Mouse (Mus musculus) CH12.LX (cell line): ENCODE data around the gene Gm11437. TPM values are rescaled to one million over a fixed set of nuclear protein-coding genes. Genes with fewer than 3 reads are reported as not detected.

Experiments used
- DNase-seq: peaks from one replicate; pipeline ENCODE4 v3.0.0-alpha.2; 2013; ENCODE audit errors: extremely low read depth
- H3K27ac ChIP-seq: 2 replicates; pipeline ENCODE4 v1.5.1; 2012; ENCODE audit warnings: low read depth, mild to moderate bottlenecking, control low read depth, moderate library complexity; ENCODE audit not compliant: insufficient read depth
- H3K27me3 ChIP-seq: replicated peaks from 2 replicates; pipeline ENCODE3; 2012; ENCODE audit warnings: inconsistent platforms
- H3K36me3 ChIP-seq, 2 experiments: replicated peaks in 1 of 2; 2 replicates each; pipeline versions ENCODE3 to v1.6.1; 2012; ENCODE audit warnings: inconsistent platforms in 1 of 2, low read length in 1 of 2, mild to moderate bottlenecking in 1 of 2, mixed read lengths in 1 of 2, moderate library complexity in 1 of 2; ENCODE audit not compliant: control insufficient read depth in 1 of 2, insufficient read depth in 1 of 2
- H3K4me1 ChIP-seq, 2 experiments: 2 replicates each; pipeline ENCODE4 v1.6.1; 2012; ENCODE audit warnings: inconsistent platforms in 1 of 2, moderate library complexity in 1 of 2; ENCODE audit not compliant: insufficient read depth in 2 of 2, control insufficient read depth in 1 of 2
- H3K4me2 ChIP-seq: 2 replicates; pipeline ENCODE4 v1.6.1; 2012; ENCODE audit warnings: low read depth, mild to moderate bottlenecking, control low read depth; ENCODE audit not compliant: poor library complexity, insufficient read depth, severe bottlenecking
- H3K4me3 ChIP-seq, 3 experiments: fragments of 150-350 bp in 1 of 3; sonication (generic) in 1 of 3; replicated peaks in 1 of 3; 2 replicates each; pipeline versions ENCODE3 to v1.5.1; 2011 to 2012; ENCODE audit warnings: low read depth in 2 of 3, low read length in 2 of 3, mild to moderate bottlenecking in 2 of 3, moderate library complexity in 2 of 3, control low read depth in 1 of 3, improper control_type of control experiment in 1 of 3, inconsistent platforms in 1 of 3, mixed read lengths in 1 of 3; ENCODE audit not compliant: poor library complexity in 1 of 3
- H3K79me2 ChIP-seq: replicated peaks from 2 replicates; pipeline ENCODE4 v1.6.1; 2012; ENCODE audit warnings: mild to moderate bottlenecking, moderate library complexity; ENCODE audit not compliant: control insufficient read depth, poor library complexity, insufficient read depth, severe bottlenecking; ENCODE audit errors: extremely low read depth
- H3K9ac ChIP-seq: 2 replicates; pipeline ENCODE4 v1.6.1; 2012; ENCODE audit warnings: low read depth, mild to moderate bottlenecking, control low read depth, moderate library complexity; ENCODE audit not compliant: insufficient read depth
- H3K9me3 ChIP-seq: replicated peaks from 2 replicates; pipeline ENCODE3; 2012; ENCODE audit warnings: low read length, inconsistent platforms, mixed read lengths
- BHLHE40 ChIP-seq: IDR thresholded peaks from 2 replicates; pipeline ENCODE4 v1.6.1; 2011; ENCODE audit warnings: mild to moderate bottlenecking, low read depth, low read length, improper control_type of control experiment
- CTCF ChIP-seq, 2 experiments: IDR thresholded peaks in 1 of 2; conservative IDR thresholded peaks in 1 of 2; 2 replicates each; pipeline ENCODE4 v1.5.1; 2011 to 2012; ENCODE audit warnings: low read depth in 2 of 2, low read length in 2 of 2, improper control_type of control experiment in 1 of 2, inconsistent platforms in 1 of 2, mild to moderate bottlenecking in 1 of 2, moderate library complexity in 1 of 2
- EP300 ChIP-seq: IDR thresholded peaks from 2 replicates; pipeline ENCODE4 v1.6.1; 2011; ENCODE audit warnings: low read length, improper control_type of control experiment
- HCFC1 ChIP-seq: IDR thresholded peaks from 2 replicates; pipeline ENCODE4 v1.6.1; 2012; ENCODE audit warnings: low read depth, mild to moderate bottlenecking, inconsistent platforms, low read length, improper control_type of control experiment
- JUN ChIP-seq: IDR thresholded peaks from 2 replicates; pipeline ENCODE4 v1.6.1; 2011; ENCODE audit warnings: low read depth, mild to moderate bottlenecking, low read length, improper control_type of control experiment, moderate library complexity; ENCODE audit not compliant: insufficient read depth
- KAT2A ChIP-seq: IDR thresholded peaks from 2 replicates; pipeline ENCODE4 v1.6.1; 2012; ENCODE audit warnings: low read length, improper control_type of control experiment, inconsistent platforms; ENCODE audit not compliant: insufficient replicate concordance
- MAFK ChIP-seq: IDR thresholded peaks from 2 replicates; pipeline ENCODE4 v1.6.1; 2011; ENCODE audit warnings: low read length, improper control_type of control experiment; ENCODE audit not compliant: insufficient replicate concordance
- MAZ ChIP-seq: IDR thresholded peaks from 2 replicates; pipeline ENCODE4 v1.6.1; 2012; ENCODE audit warnings: low read depth, mild to moderate bottlenecking, inconsistent platforms, low read length, improper control_type of control experiment, moderate library complexity
- MEF2A ChIP-seq: IDR thresholded peaks from 2 replicates; pipeline ENCODE4 v1.6.1; 2014; ENCODE audit warnings: low read depth, mild to moderate bottlenecking, inconsistent platforms, low read length, improper control_type of control experiment, borderline replicate concordance
- MXI1 ChIP-seq: IDR thresholded peaks from 2 replicates; pipeline ENCODE4 v1.6.1; 2011; ENCODE audit warnings: mild to moderate bottlenecking, low read depth, low read length, improper control_type of control experiment
- MYC ChIP-seq: IDR thresholded peaks from 2 replicates; pipeline ENCODE4 v1.6.1; 2011; ENCODE audit warnings: low read depth, mild to moderate bottlenecking, improper control_type of control experiment, low read length
- PAX5 ChIP-seq: IDR thresholded peaks from 2 replicates; pipeline ENCODE4 v1.6.1; 2012; ENCODE audit warnings: low read length, inconsistent platforms, mixed read lengths
- POLR2AphosphoS2 ChIP-seq: IDR thresholded peaks from 2 replicates; pipeline ENCODE4 v1.6.1; 2011; ENCODE audit warnings: low read depth, low read length, improper control_type of control experiment
- RCOR1 ChIP-seq: conservative IDR thresholded peaks from 2 replicates; pipeline ENCODE4 v1.6.1; 2012; ENCODE audit warnings: low read depth, mild to moderate bottlenecking, inconsistent platforms, low read length, improper control_type of control experiment
- SIN3A ChIP-seq: IDR thresholded peaks from 2 replicates; pipeline ENCODE4 v1.6.1; 2012; ENCODE audit warnings: low read length, improper control_type of control experiment, inconsistent platforms
- SMC3 ChIP-seq: IDR thresholded peaks from 2 replicates; pipeline ENCODE4 v1.6.1; 2011; ENCODE audit warnings: low read depth, low read length, improper control_type of control experiment
- TBP ChIP-seq: conservative IDR thresholded peaks from 2 replicates; pipeline ENCODE4 v1.6.1; 2011; ENCODE audit warnings: low read depth, low read length, improper control_type of control experiment
- TCF12 ChIP-seq: IDR thresholded peaks from 2 replicates; pipeline ENCODE4 v1.6.1; 2014; ENCODE audit warnings: low read depth, mild to moderate bottlenecking, inconsistent platforms, low read length, improper control_type of control experiment
- USF2 ChIP-seq: conservative IDR thresholded peaks from 2 replicates; pipeline ENCODE4 v1.6.1; 2011; ENCODE audit warnings: low read depth, low read length, improper control_type of control experiment
- ZC3H11A ChIP-seq: IDR thresholded peaks from 2 replicates; pipeline ENCODE4 v1.6.1; 2012; ENCODE audit warnings: low read depth, mild to moderate bottlenecking, inconsistent platforms, low read length, improper control_type of control experiment
- ZNF384 ChIP-seq: IDR thresholded peaks from 2 replicates; pipeline ENCODE4 v1.6.1; 2012; ENCODE audit warnings: low read depth, low read length, improper control_type of control experiment, inconsistent platforms
- dilution Hi-C: fragments of 300-500 bp; cut with MboI; formaldehyde crosslinking; loops from 2 replicates; pipeline ENCODE4 v1.14.3; 2020; ENCODE audit warnings: low sequenced_read_pairs; ENCODE audit not compliant: extremely low pct_unique_long_range_greater_than_20kb, extremely low pct_ligation_motif_present
- in situ Hi-C: fragments of 300-500 bp; cut with MboI; formaldehyde crosslinking; loops from 3 replicates; pipeline ENCODE4 v1.14.3; 2019; ENCODE audit warnings: low sequenced_read_pairs, low pct_ligation_motif_present, low pct_unique_long_range_greater_than_20kb, mixed read lengths
- polyA plus RNA-seq: library from polyadenylated mRNA; unstranded; fragments of >175 nt; gene quantifications from 2 replicates; pipeline ENCODE4 v1.2.1, GENCODE M21; 2012; ENCODE audit warnings: low read depth; ENCODE audit not compliant: insufficient read length
- total RNA-seq, 2 experiments: library from RNA; depleted of rRNA; stranded (reverse); fragments of 300-350 nt in 1 of 2; fragments of >200 nt in 1 of 2; gene quantifications; 2 replicates each; pipeline ENCODE4 v1.2.3; 2012 to 2014

Gm11437 gene
- total and polyA plus RNA-seq, 3 experiments: not detected

DNA sequence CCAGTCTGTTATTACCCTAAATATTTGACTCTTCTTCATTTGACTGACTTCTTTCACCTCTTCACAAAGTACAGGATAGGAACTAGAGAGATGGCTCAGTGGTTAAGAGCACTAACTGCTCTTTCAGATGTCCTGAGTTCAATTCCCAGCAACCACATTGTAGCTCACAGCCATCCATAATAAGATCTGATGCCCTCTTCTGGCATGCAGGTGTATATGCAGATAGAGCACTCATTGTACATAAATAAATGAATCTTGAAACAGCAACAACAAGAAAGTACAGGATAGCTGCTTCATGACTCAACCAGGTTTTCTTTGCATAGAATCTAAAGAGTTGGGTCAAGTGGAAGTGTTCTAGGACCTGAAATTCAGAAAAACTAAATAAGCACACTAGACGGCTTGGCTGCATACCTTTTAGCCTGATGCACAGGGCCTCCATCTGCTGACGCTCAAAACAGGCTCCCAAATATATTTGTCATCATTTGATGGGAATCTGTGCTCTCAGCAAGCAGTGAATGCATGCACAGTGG lies 32.9 kb downstream of the Gm11437 start:
- Histone ChIP-seq H3K4me3 (no peak overlapping the region), H3K79me2 (no peaks in the 10 kb centered on the region), H3K4me1 (peaks cover 0 to 6% of the 10 kb centered on the region in 2 experiments; a peak in 2 of 4 replicates), H3K36me3 (no peaks in the 10 kb centered on the region), H3K27ac (no peak overlapping the region), H3K9me3 (no peaks in the 10 kb centered on the region), H3K9ac (no peak overlapping the region), H3K4me2 (no peak overlapping the region), H3K27me3 (peaks cover 10% of the 10 kb centered on the region)
- in situ Hi-C loops (no loop called here), dilution Hi-C loops (no loop called here)
- peak; percentile 13 for DNase-seq
- TF ChIP-seq MEF2A (no peak), TCF12 (no peak), CTCF (conservative IDR thresholded peaks at IDR 0.05 in 1 of 2, IDR thresholded peaks at IDR 0.05 in 1 of 2; ENCODE audit: low read depth in 2 of 2, low read length in 2 of 2) (peak; percentile 23 to 48; a peak in 3 of 4 replicates), POLR2AphosphoS2 (no peak)

DNA sequence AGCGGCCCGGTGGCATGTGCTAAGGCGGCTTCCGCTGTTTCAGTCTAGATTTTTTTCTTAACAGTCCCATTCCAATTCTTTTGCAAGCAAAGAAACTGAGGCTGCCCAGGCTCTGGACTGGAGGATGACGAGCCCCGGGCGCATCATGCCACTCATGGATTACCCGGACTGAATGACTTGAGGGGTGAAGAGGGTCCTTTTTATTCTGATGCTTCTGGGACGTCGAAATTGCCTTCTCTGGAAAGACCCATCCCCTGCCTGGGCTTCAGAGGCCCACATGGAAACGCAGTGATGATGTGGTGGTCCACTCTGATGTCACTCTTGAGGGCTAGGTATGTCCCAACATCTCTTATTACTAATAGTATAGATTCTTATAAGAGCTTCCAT lies 37.5 kb downstream of the Gm11437 start:
- DNase-seq: no peak
- dilution Hi-C loops (no loop called here), in situ Hi-C loops (loop anchor here (5.0 kb wide), 1 partner anchor 37 kb away; no protein-coding TSS in a partner anchor)
- Histone ChIP-seq H3K9ac (peak overlapping the region; percentile 11; the same call in 1 of the 2 replicates), H3K9me3 (no peaks in the 10 kb centered on the region), H3K27me3 (peaks cover 7% of the 10 kb centered on the region), H3K4me1 (peaks cover 0 to 34% of the 10 kb centered on the region in 2 experiments; a peak in 2 of 4 replicates), H3K4me3 (peak overlapping the region; percentile 54 to 91 (median 75)), H3K79me2 (peaks cover 17% of the 10 kb centered on the region), H3K4me2 (peak overlapping the region; percentile 71), H3K36me3 (peaks cover 19 to 28% of the 10 kb centered on the region in 2 experiments), H3K27ac (no peak overlapping the region)
- TF ChIP-seq TCF12 (no peak), MYC (peak; percentile 9; the same call in 1 of the 2 replicates)

DNA sequence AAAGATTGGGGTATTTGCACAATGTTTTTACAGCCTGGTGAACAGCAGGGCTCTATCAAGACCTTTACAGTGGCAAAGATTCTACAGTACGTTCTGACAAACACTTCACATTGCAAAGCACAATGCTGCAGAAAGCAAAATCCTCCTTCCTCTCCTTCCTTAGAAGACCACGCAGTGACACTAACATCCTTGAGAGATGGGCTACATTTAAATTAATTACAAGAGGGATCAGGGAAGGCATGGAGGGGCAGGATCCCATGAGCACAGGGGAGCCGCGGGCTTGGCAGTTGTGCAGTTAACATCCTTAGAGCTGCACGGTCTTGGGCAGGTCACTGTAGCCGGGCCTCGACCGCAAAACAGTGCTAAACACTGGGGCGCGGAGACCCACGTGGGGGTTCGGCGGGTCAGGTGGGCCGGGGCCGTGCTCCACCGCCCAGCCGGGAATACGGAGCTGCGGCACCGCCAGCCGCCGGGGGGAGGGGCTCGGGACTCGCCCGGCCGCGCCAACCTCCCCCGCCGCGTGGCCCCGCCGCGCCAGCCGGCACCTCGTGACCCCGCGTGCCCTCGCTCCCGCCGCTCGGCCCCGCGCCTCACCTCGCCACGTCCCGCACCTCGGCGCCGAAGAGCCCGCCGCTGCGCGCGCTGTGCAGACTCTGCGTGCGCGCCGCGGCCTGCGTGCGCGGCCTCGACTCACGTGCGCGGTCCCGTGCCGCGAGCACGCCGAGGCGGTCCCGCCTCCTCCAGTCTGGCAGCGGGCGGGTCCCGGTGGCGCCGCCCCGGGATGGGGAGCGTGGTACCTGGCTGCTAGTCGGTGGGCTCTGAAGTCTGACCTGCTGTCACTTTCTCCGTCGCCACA lies 38.1 kb downstream of the Gm11437 start, which contains the start of the genes Tada2a and Acaca:
Tada2a (minus strand) TSS at position 658 of the 856 bp plus-strand sequence.
Acaca (plus strand) TSS at position 730 of the 856 bp plus-strand sequence.
- dilution Hi-C loops (no loop called here), in situ Hi-C loops (loop anchor here (5.0 kb wide), 1 partner anchor 37 kb away; no protein-coding TSS in a partner anchor)
- Histone ChIP-seq H3K9ac (peak within 1 kb of the TSS; percentile 82), H3K27me3 (peaks cover 7% of the 10 kb centered on the region), H3K79me2 (peaks cover 22% of the 10 kb centered on the region), H3K4me1 (peaks cover 0 to 34% of the 10 kb centered on the region in 2 experiments; a peak in 2 of 4 replicates), H3K36me3 (peaks cover 22 to 34% of the 10 kb centered on the region in 2 experiments), H3K9me3 (no peaks in the 10 kb centered on the region), H3K4me2 (peak within 1 kb of the TSS; percentile 72), H3K27ac (no peak within 1 kb of the TSS), H3K4me3 (peak within 1 kb of the TSS; percentile 75 to 91 (median 91))
- peak; percentile 77 for DNase-seq
- TF ChIP-seq USF2: no peak
- TF ChIP-seq SMC3: no peak
- no peak for TF ChIP-seq ZNF384
- no peak for TF ChIP-seq RCOR1
- TF ChIP-seq MXI1: peak; percentile 95
- TF ChIP-seq KAT2A: 0 out of 2 replicates have a peak, but pooled peaks have one; percentile 38
- TF ChIP-seq TCF12: peak; percentile 79
- no peak for TF ChIP-seq ZC3H11A
- TF ChIP-seq MAZ: no peak
- TF ChIP-seq PAX5: no peak
- 0 out of 4 replicates have a peak, but pooled peaks of 1 of the 2 experiments have one; percentile 0 for TF ChIP-seq CTCF (conservative IDR thresholded peaks at IDR 0.05 in 1 of 2, IDR thresholded peaks at IDR 0.05 in 1 of 2; ENCODE audit: low read depth in 2 of 2, low read length in 2 of 2)
- TF ChIP-seq POLR2AphosphoS2: 0 out of 2 replicates have a peak, but pooled peaks have one; percentile 55
- TF ChIP-seq TBP: no peak
- peak; percentile 48; the same call in 1 of the 2 replicates for TF ChIP-seq MEF2A
- peak; percentile 49; the same call in 1 of the 2 replicates for TF ChIP-seq HCFC1
- no peak for TF ChIP-seq MAFK
- peak; percentile 72 for TF ChIP-seq SIN3A
- TF ChIP-seq EP300: no peak
- TF ChIP-seq BHLHE40: peak; percentile 97
- TF ChIP-seq JUN: no peak
